Mouse (Mus musculus) heart, adult 2 months (tissue): ENCODE results near the gene Srgap2.

ENCODE experiments used
- CTCF ChIP-seq: fragments of 200-600 bp; IDR thresholded peaks from 2 replicates; pipeline ENCODE4 v1.8.1; 2022; ENCODE audit warnings: antibody characterized with exemption, mild to moderate bottlenecking, moderate library complexity
- EP300 ChIP-seq: fragments of 200-500 bp; IDR thresholded peaks from 2 replicates; pipeline ENCODE4 v1.6.1; 2011; ENCODE audit warnings: low read depth, low read length, control low read depth; ENCODE audit not compliant: insufficient read depth
- POLR2A ChIP-seq: fragments of 200-500 bp; IDR thresholded peaks from 2 replicates; pipeline ENCODE4 v1.6.1; 2011; ENCODE audit warnings: mild to moderate bottlenecking, low read depth, low read length, control low read depth; ENCODE audit not compliant: insufficient read depth

DNA sequence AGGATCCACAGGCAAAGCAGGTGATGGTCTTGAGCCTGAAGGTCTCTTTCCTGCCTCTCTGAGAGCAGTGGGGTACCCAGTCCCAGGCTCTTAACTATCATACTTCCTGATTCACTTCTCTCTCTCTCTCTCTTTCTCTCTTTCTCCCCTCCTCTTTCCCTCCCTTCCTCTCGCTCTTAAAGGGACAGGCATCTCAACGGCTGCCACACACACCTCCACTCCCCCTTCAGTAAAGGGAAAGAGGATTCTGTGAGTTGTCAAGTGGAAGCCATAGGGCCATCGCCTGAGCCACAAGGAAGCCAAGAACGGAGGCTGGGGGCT lies 247.7 kb downstream of the Srgap2 start, which contains the start of gene Ikbke:
- no peak for TF ChIP-seq POLR2A
- no peak for TF ChIP-seq CTCF
- TF ChIP-seq EP300: no peak
